Mouse (Mus musculus): ENCODE data around the gene Gbp9. TPM values are rescaled to one million over a fixed set of nuclear protein-coding genes. Genes with fewer than 3 reads are reported as not detected.
A peak's percentile ranks its signal among the peaks of the same experiment; 100 is the strongest.
"Not testable (repeated sequence)": the region's sequence is repeated elsewhere in the genome, so short reads cannot be mapped to it uniquely, and the experiment has no call there.

Gene Gbp9
- 0.51 and 0.85 TPM in 2 replicates for polyA plus RNA-seq (2012; rRNA removed)
- 1.3 and 1.4 TPM in 2 replicates for polyA plus RNA-seq (2014; fragmentation: Nextera tagmentation; extraction: Ambion mirVana)

DNA sequence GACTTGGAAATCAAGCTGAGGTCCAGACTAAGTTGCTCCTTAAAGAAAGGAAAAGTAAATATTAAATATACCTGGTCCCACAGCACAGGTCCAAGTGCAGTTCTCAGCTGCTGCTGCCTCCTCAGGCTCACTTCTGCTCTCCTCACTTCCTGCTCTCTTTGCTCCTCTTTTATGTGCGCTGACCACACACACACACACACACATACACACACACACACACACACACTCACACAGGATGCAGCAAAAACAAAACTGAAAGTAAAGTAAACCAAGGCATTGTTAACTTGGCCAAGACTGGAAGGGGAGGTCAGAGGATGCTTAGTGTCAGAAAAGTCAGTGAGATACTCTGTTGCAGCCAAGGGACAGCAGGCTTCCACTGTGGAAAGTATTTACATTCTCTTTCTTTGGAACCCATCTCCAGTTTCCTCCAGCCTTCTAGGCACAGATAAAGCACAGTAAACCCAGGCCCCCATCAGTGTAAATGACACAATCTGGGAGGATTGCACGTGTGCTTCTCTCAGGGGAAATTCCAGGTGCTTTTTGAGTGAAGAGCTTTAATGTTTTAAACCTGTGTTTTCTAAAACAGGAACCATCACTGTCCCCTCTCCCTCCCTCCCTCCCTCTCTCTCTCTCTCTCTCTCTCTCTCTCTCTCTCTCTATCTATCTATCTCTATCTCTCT lies at the start of gene Gbp9, which contains the start of the genes Gbp8 and Gbp4:
TSS of gene Gbp9 (minus strand) at position 131 of the 680 bp plus-strand sequence.
TSS of gene Gbp8 (minus strand) at position 132 of the 680 bp plus-strand sequence.
TSS of gene Gbp4 (minus strand) at position 178 of the 680 bp plus-strand sequence.
- 3% methylated on average over 2 of the region's 2 CpGs for WGBS (ENCODE audit: insufficient replicate concordance)
- H3K36me3 ChIP-seq (replicated peaks; ENCODE audit: control insufficient read depth, insufficient read depth, low read depth); H3K4me1 ChIP-seq (replicated peaks; ENCODE audit: control insufficient read depth in 2 of 2, insufficient read depth in 2 of 2, low read length in 1 of 2): not testable (repeated sequence)

DNA sequence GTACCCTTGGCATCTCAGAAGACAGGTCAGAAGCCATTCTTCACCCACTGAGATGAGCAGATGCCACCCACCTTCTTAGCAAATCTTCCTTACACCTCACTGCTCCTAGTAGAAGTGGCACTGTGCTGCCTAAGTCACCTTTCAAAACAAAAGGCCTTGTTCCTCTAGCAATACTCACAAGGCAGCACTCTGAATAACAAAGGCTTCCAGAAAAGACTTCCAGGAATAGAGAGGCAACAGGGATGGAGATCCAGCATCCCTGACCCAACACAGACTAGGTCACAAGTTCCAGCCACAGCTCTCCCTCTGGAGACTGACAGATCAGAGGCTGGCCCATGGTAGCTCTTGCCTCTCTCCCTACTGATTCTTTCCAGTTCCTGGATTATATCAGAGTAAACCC lies 42.1 kb upstream of the Gbp9 start:
- Histone ChIP-seq H3K4me2 (ENCODE audit: low read depth) (no peak overlapping the region), H3K27ac (no peak overlapping the region), H3K9ac (replicated peaks) (no peak overlapping the region), H3K9me3 (ENCODE audit: control insufficient read depth, low read length) (no peaks in the 10 kb centered on the region), H3K36me3 (replicated peaks; ENCODE audit: control insufficient read depth, insufficient read depth, low read depth) (no peaks in the 10 kb centered on the region), H3K4me3 (ENCODE audit: insufficient read depth in 1 of 2, low read depth in 2 of 2, low read length in 2 of 2) (no peak overlapping the region), H3K27me3 (ENCODE audit: control insufficient read depth, insufficient read depth, low read length) (no peaks in the 10 kb centered on the region), H3K4me1 (replicated peaks; ENCODE audit: control insufficient read depth in 2 of 2, insufficient read depth in 2 of 2, low read length in 1 of 2) (no peaks in the 10 kb centered on the region)
- ATAC-seq (ENCODE audit: insufficient read depth) (no peak), DNase-seq (ENCODE audit: low read depth in 3 of 3, low spot score in 3 of 3) (no peak)
- TF ChIP-seq EP300 (IDR thresholded peaks at IDR 0.05; ENCODE audit: low read depth), result no peak
- TF ChIP-seq CTCF (IDR thresholded peaks at IDR 0.05; ENCODE audit: low read depth), result no peak

More for the DNA sequence above, at the start of gene Gbp9, which contains the start of the genes Gbp8 and Gbp4:
- H3K27me3 ChIP-seq (ENCODE audit: control insufficient read depth, insufficient read depth, low read length); DNase-seq (ENCODE audit: low read depth in 3 of 3, low spot score in 3 of 3); H3K4me3 ChIP-seq (ENCODE audit: insufficient read depth in 1 of 2, low read depth in 2 of 2, low read length in 2 of 2); H3K4me2 ChIP-seq (ENCODE audit: low read depth); H3K9ac ChIP-seq (replicated peaks); H3K27ac ChIP-seq; H3K9me3 ChIP-seq (ENCODE audit: control insufficient read depth, low read length): not testable (repeated sequence)
- peak; percentile 37; the same call in 1 of the 2 replicates for ATAC-seq (ENCODE audit: insufficient read depth)

DNA sequence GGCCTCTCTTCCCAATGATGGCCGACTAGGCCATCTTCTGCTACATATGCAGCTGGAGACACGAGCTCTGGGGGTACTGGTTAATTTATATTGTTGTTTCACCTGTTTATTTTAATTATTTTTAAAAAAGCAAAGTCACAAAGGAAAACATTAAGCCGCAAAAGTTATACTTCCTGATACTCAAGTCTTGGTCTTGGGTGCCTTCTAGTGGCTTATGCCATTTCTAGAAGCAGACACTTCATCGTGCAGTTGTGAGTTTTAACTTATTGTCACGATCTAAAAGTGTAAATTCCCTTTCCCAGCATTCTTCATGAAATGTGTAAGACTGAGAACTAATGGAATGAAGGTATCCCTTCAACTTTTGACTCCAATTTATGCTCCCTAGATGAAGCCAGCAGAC lies 17.2 kb upstream of the Gbp9 start:
- no peaks in the 10 kb centered on the region for H3K27me3 ChIP-seq (ENCODE audit: control insufficient read depth, insufficient read depth, low read length)
- H3K9me3 ChIP-seq (ENCODE audit: control insufficient read depth, low read length), result no peaks in the 10 kb centered on the region
- H3K36me3 ChIP-seq (replicated peaks; ENCODE audit: control insufficient read depth, insufficient read depth, low read depth), result no peaks in the 10 kb centered on the region
- no peak overlapping the region for H3K27ac ChIP-seq
- no peak overlapping the region for H3K4me3 ChIP-seq (ENCODE audit: insufficient read depth in 1 of 2, low read depth in 2 of 2, low read length in 2 of 2)
- H3K4me1 ChIP-seq (replicated peaks; ENCODE audit: control insufficient read depth in 2 of 2, insufficient read depth in 2 of 2, low read length in 1 of 2), result no peaks in the 10 kb centered on the region
- 61% methylated on average over 5 of the region's 5 CpGs for WGBS (ENCODE audit: insufficient replicate concordance)
- H3K9ac ChIP-seq (replicated peaks), result no peak overlapping the region
- TF ChIP-seq EP300 (IDR thresholded peaks at IDR 0.05; ENCODE audit: low read depth) (no peak), CTCF (IDR thresholded peaks at IDR 0.05; ENCODE audit: low read depth) (no peak)
- H3K4me2 ChIP-seq (ENCODE audit: low read depth), result no peak overlapping the region
- DNase-seq (ENCODE audit: low read depth in 3 of 3, low spot score in 3 of 3) (no peak), ATAC-seq (ENCODE audit: insufficient read depth) (no peak)

- Histone ChIP-seq H3K4me2 (ENCODE audit: low read depth) (no peak overlapping the region), H3K27ac (no peak overlapping the region), H3K9me3 (ENCODE audit: control insufficient read depth, low read length) (no peaks in the 10 kb centered on the region), H3K27me3 (ENCODE audit: control insufficient read depth, insufficient read depth, low read length) (no peaks in the 10 kb centered on the region), H3K4me1 (replicated peaks; ENCODE audit: control insufficient read depth in 2 of 2, insufficient read depth in 2 of 2, low read length in 1 of 2) (no peaks in the 10 kb centered on the region), H3K9ac (replicated peaks) (no peak overlapping the region), H3K4me3 (ENCODE audit: insufficient read depth in 1 of 2, low read depth in 2 of 2, low read length in 2 of 2) (no peak overlapping the region), H3K36me3 (replicated peaks; ENCODE audit: control insufficient read depth, insufficient read depth, low read depth) (no peaks in the 10 kb centered on the region)
- DNase-seq (ENCODE audit: low read depth in 3 of 3, low spot score in 3 of 3) (no peak), ATAC-seq (ENCODE audit: insufficient read depth) (no peak)
- no peak for TF ChIP-seq EP300 (IDR thresholded peaks at IDR 0.05; ENCODE audit: low read depth)
- TF ChIP-seq CTCF (IDR thresholded peaks at IDR 0.05; ENCODE audit: low read depth), result no peak
Observed at GRCm38 (mm10) chr5:105154049-105154448, 14.7 kb upstream of the Gbp9 start.

DNA sequence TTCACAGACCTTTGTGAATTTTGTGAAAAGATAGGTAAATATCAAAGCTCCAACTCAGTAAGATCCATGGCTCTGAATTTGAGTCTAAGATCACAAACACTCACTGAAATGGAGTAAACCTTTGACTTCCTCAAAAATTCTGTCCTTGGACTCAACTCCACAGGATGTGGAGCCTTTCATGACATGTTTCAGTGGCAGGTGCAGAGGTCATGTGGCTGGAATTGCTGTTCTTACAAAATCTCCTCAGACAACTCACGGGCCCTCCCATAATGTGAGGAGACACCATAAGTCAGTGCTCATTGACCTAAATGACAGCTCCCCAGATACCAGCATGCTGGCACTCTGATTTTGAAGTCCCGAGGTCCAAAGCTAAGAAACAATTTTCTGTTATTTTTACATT lies 8.7 kb upstream of the Gbp9 start:
- H3K9me3 ChIP-seq (ENCODE audit: control insufficient read depth, low read length); H3K4me1 ChIP-seq (replicated peaks; ENCODE audit: control insufficient read depth in 2 of 2, insufficient read depth in 2 of 2, low read length in 1 of 2); H3K4me3 ChIP-seq (ENCODE audit: insufficient read depth in 1 of 2, low read depth in 2 of 2, low read length in 2 of 2); H3K27ac ChIP-seq; H3K4me2 ChIP-seq (ENCODE audit: low read depth); H3K27me3 ChIP-seq (ENCODE audit: control insufficient read depth, insufficient read depth, low read length); DNase-seq (ENCODE audit: low read depth in 3 of 3, low spot score in 3 of 3); H3K36me3 ChIP-seq (replicated peaks; ENCODE audit: control insufficient read depth, insufficient read depth, low read depth); H3K9ac ChIP-seq (replicated peaks); ATAC-seq (ENCODE audit: insufficient read depth): not testable (repeated sequence)
- WGBS (ENCODE audit: insufficient replicate concordance), result 30% methylated on average over 2 of the region's 2 CpGs

All from liver, embryonic 14.5 days (tissue).